Mouse (Mus musculus) hindbrain, embryonic 15.5 days (tissue): ENCODE measurements at regions not wholly inside any gene's neighbourhood (a gene's known extent, or its start where the extent isn't known, plus 50 kb on each side); places are given as distances from the start of the nearest gene placed in this dataset.
A peak's percentile ranks its signal among the peaks of the same experiment; 100 is the strongest.

Source experiments
- ATAC-seq: fragments of 200-750 bp; cut with Nextera tagmentation; 2 replicates; pipeline ENCODE4 v1.8.0; 2017; ENCODE audit warnings: low read depth, moderate number of reproducible peaks, moderate TSS enrichment; ENCODE audit not compliant: low FRiP score
- H3K27ac ChIP-seq: fragments of 300-500 bp; sonication (generic); replicated peaks from 2 replicates; pipeline ENCODE4 v1.5.1; 2015; ENCODE audit warnings: mild to moderate bottlenecking, inconsistent platforms
- H3K27me3 ChIP-seq: fragments of 300-500 bp; sonication (generic); 2 replicates; pipeline ENCODE4 v1.6.1; 2015; ENCODE audit warnings: control low read depth, inconsistent platforms
- H3K36me3 ChIP-seq: fragments of 300-500 bp; sonication (generic); 2 replicates; pipeline ENCODE4 v1.6.1; 2015; ENCODE audit warnings: control low read depth, inconsistent platforms
- H3K4me1 ChIP-seq: fragments of 300-500 bp; sonication (generic); replicated peaks from 2 replicates; pipeline ENCODE4 v1.6.1; 2015; ENCODE audit warnings: control low read depth, inconsistent platforms
- H3K4me2 ChIP-seq: fragments of 300-500 bp; sonication (generic); 2 replicates; pipeline ENCODE4 v1.6.1; 2015; ENCODE audit warnings: moderate library complexity, mild to moderate bottlenecking, inconsistent platforms
- H3K4me3 ChIP-seq: fragments of 300-500 bp; sonication (generic); 2 replicates; pipeline ENCODE4 v1.5.1; 2015; ENCODE audit warnings: mild to moderate bottlenecking, inconsistent platforms
- H3K9ac ChIP-seq: fragments of 300-500 bp; sonication (generic); 2 replicates; pipeline ENCODE4 v1.6.1; 2015; ENCODE audit warnings: inconsistent platforms
- H3K9me3 ChIP-seq: fragments of 300-500 bp; sonication (generic); 2 replicates; pipeline ENCODE4 v1.6.1; 2016; ENCODE audit warnings: control low read depth, inconsistent platforms
- WGBS: fragments of 180-500 bp; shearing (Covaris S2); methylation state at CpG from one replicate; pipeline ENCODE4 v1.1.7; 2015; 5-methylcytosine and 5-hydroxymethylcytosine counted together

DNA sequence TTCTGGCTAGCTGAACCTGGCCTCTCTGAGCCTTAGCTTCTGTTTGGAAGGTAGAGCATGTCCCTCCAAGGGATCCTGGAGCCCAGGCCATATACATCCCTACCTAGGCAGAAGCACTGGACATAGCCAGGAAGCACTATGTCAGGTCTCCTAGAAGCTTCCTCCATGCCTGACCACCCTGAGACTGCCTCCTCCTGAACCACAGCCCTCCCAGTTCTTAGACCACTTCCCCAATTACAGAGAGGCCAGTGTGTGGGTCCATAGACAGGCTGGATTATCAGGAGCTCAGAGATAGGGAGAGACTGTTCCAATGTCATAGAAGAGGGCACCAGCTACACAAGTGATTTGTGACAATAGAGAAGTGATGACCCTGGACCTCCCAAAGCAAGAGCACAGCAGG is 72.0 kb downstream of the Rplp1 start:
- Histone ChIP-seq H3K27me3 (no peaks in the 10 kb centered on the region), H3K9me3 (no peaks in the 10 kb centered on the region), H3K4me1 (no peaks in the 10 kb centered on the region), H3K9ac (no peak overlapping the region), H3K27ac (no peak overlapping the region), H3K36me3 (no peaks in the 10 kb centered on the region), H3K4me3 (no peak overlapping the region), H3K4me2 (no peak overlapping the region)
- ATAC-seq: no peak

GRCm38 (mm10) chr9:61841222-61841621 is 73.1 kb downstream of the Rplp1 start:
- WGBS: 86% methylated on average over 8 of the region's 8 CpGs

DNA sequence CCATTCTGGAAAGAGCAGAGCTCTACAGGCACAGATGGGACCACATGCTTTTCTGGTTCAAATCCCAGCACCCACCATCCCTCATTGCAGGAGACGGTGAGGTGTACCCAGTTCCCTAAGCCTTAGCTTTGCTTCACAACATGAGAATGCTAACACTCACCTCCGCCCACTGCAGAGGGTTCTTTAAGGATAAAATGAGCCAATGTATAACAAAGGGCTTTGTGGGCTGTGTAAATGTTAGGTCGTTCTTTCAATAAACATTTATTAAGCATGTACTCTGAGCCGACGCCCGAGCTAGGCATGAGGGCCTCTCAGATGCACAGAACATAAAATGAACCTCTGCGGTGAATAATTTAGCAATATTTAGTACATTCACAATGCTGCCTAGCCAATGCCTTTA is 74.0 kb downstream of the Rplp1 start:
- no peaks in the 10 kb centered on the region for H3K4me1 ChIP-seq
- no peak for ATAC-seq
- no peaks in the 10 kb centered on the region for H3K9me3 ChIP-seq
- H3K9ac ChIP-seq: no peak overlapping the region
- no peaks in the 10 kb centered on the region for H3K36me3 ChIP-seq
- H3K4me3 ChIP-seq: no peak overlapping the region
- 80% methylated on average over 7 of the region's 7 CpGs for WGBS
- H3K27ac ChIP-seq: no peak overlapping the region
- H3K27me3 ChIP-seq: no peaks in the 10 kb centered on the region
- no peak overlapping the region for H3K4me2 ChIP-seq

More at GRCm38 (mm10) chr9:61841222-61841621, 73.1 kb downstream of the Rplp1 start:
- Histone ChIP-seq H3K4me2 (no peak overlapping the region), H3K36me3 (no peaks in the 10 kb centered on the region), H3K27me3 (no peaks in the 10 kb centered on the region), H3K9ac (no peak overlapping the region), H3K9me3 (no peaks in the 10 kb centered on the region), H3K27ac (no peak overlapping the region), H3K4me3 (no peak overlapping the region), H3K4me1 (no peaks in the 10 kb centered on the region)
- ATAC-seq: no peak

DNA sequence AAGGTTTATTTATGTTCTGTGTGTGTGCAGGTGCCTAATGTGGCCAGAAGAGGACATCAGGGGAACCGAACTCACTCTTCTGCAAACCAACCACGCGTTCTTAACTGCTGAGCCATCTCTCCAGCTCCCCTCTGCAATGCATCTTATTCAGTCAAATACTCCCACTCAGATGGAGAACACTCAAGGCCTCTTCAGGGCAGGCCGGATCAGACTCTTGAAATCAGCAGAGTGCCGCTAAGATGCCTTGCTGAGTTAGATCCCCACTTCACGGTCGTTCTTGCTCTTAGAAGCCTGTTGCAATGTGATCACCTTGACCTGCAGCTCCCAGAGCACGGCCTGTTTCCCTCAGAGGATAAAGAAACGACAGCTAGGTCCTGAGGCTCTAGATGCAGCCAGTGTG is 81.1 kb downstream of the Rplp1 start:
- Histone ChIP-seq H3K4me2 (no peak overlapping the region), H3K4me3 (no peak overlapping the region), H3K27ac (no peak overlapping the region), H3K9ac (no peak overlapping the region), H3K36me3 (no peaks in the 10 kb centered on the region), H3K4me1 (no peaks in the 10 kb centered on the region), H3K9me3 (no peaks in the 10 kb centered on the region), H3K27me3 (no peaks in the 10 kb centered on the region)
- ATAC-seq: no peak
- 83% methylated on average over 9 of the region's 9 CpGs for WGBS

GRCm38 (mm10) chr9:61830236-61830635 is 84.1 kb downstream of the Rplp1 start:
- H3K36me3 ChIP-seq: no peaks in the 10 kb centered on the region
- no peaks in the 10 kb centered on the region for H3K9me3 ChIP-seq
- no peak overlapping the region for H3K9ac ChIP-seq
- no peak overlapping the region for H3K4me2 ChIP-seq
- no peak overlapping the region for H3K4me3 ChIP-seq
- 57% methylated on average over 7 of the region's 7 CpGs for WGBS
- no peak overlapping the region for H3K27ac ChIP-seq
- no peaks in the 10 kb centered on the region for H3K4me1 ChIP-seq
- ATAC-seq: peak; percentile 42; the same call in 1 of the 2 replicates
- no peaks in the 10 kb centered on the region for H3K27me3 ChIP-seq

DNA sequence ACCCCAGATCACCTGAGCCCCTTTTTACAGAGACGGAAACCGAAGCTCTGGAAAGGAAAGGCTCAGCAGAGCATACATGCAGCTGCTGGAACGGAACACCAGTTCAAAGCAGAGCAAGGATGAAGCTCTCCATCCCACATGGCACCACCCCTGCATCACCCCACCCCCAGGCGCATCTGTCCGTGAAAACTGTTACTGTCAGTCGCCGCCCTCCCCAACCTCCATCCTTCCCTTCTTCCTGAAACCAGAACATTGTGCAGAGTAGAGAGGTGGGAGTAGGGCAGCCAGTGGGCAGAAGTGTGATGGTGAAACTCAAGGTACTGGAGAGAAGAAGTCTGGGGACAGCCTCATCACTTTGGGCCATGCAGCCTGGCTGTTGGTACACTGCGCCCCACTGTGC is 84.6 kb downstream of the Rplp1 start:
- Histone ChIP-seq H3K9me3 (no peaks in the 10 kb centered on the region), H3K4me3 (no peak overlapping the region), H3K36me3 (no peaks in the 10 kb centered on the region), H3K4me1 (no peaks in the 10 kb centered on the region), H3K4me2 (no peak overlapping the region), H3K9ac (no peak overlapping the region), H3K27me3 (no peaks in the 10 kb centered on the region), H3K27ac (no peak overlapping the region)
- ATAC-seq: no peak
- WGBS: 87% methylated on average over 8 of the region's 8 CpGs

DNA sequence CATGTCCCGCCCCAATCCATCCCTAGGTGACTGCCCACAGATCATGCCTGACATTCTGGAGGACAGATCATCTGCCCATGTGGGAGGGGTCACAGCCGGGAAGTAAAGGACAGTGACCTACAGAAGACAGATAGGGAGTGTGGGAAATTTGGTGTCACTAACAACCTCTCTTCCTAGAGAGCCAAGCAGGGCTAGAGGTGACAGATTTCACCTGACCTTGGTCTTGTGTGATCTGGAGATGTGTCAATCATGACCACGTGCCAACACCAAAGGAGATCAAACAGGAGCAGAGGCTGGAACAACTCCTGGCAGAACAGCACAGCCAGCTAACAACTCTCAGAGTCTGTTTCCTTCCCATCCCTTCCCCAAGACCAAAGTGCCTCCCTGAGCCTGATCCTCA is 85.0 kb downstream of the Rplp1 start:
- 92% methylated on average over 3 of the region's 3 CpGs for WGBS
- H3K9me3 ChIP-seq: no peaks in the 10 kb centered on the region
- no peaks in the 10 kb centered on the region for H3K36me3 ChIP-seq
- H3K4me1 ChIP-seq: no peaks in the 10 kb centered on the region
- H3K4me3 ChIP-seq: no peak overlapping the region
- no peak for ATAC-seq
- no peak overlapping the region for H3K27ac ChIP-seq
- no peak overlapping the region for H3K9ac ChIP-seq
- H3K27me3 ChIP-seq: no peaks in the 10 kb centered on the region
- H3K4me2 ChIP-seq: no peak overlapping the region

DNA sequence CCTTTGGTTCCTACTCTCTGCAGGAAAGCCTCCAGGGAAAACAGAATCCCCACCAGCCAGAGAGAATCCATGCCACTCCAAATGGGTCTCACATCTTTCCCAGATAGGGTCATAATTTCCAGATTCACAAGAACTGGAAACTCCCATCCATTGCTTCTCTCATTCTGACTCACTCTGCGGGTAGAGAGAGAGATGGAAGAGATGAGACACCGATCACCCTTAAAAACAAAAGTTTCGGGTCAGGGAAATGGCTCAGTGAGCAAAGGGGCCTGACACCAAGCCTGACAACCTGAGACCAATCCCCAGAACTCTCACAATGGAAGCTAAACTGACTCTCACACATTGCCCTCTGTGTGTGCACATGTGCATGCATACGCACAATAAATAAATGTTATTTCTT is 86.6 kb downstream of the Rplp1 start:
- Histone ChIP-seq H3K4me2 (no peak overlapping the region), H3K9ac (no peak overlapping the region), H3K4me3 (no peak overlapping the region), H3K4me1 (no peaks in the 10 kb centered on the region), H3K9me3 (no peaks in the 10 kb centered on the region), H3K36me3 (no peaks in the 10 kb centered on the region), H3K27me3 (no peaks in the 10 kb centered on the region), H3K27ac (no peak overlapping the region)
- no peak for ATAC-seq
- WGBS: 90% methylated on average over 4 of the region's 4 CpGs

GRCm38 (mm10) chr9:61827014-61827413 is 87.3 kb downstream of the Rplp1 start:
- no peaks in the 10 kb centered on the region for H3K4me1 ChIP-seq
- H3K27ac ChIP-seq: no peak overlapping the region
- H3K4me2 ChIP-seq: no peak overlapping the region
- ATAC-seq: no peak
- no peak overlapping the region for H3K9ac ChIP-seq
- H3K27me3 ChIP-seq: no peaks in the 10 kb centered on the region
- no peaks in the 10 kb centered on the region for H3K9me3 ChIP-seq
- no peaks in the 10 kb centered on the region for H3K36me3 ChIP-seq
- 91% methylated on average over 2 of the region's 2 CpGs for WGBS
- H3K4me3 ChIP-seq: no peak overlapping the region

DNA sequence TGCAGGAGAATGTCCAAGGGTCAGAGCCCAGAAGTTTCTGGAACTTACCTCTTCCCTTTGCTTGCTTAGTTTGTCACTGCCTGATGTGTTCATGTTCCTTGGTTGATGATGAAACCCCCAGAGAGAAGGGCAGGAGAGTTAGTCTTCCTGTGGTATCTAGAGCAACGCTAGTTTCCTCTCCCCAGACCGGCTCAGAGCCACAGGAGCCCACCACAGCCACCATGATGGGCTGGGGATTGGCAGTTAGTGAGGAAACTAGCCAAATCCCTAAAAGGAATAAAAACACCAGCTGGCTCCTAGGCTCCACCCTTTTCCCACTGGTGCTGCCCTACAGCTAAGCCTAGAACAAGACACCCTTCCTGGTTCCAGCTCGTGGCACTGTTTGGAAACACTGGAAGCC is 87.9 kb downstream of the Rplp1 start:
- no peak overlapping the region for H3K4me2 ChIP-seq
- no peak overlapping the region for H3K27ac ChIP-seq
- no peak for ATAC-seq
- 70% methylated on average over 3 of the region's 3 CpGs for WGBS
- H3K36me3 ChIP-seq: no peaks in the 10 kb centered on the region
- no peak overlapping the region for H3K9ac ChIP-seq
- H3K27me3 ChIP-seq: no peaks in the 10 kb centered on the region
- no peaks in the 10 kb centered on the region for H3K9me3 ChIP-seq
- no peaks in the 10 kb centered on the region for H3K4me1 ChIP-seq
- no peak overlapping the region for H3K4me3 ChIP-seq

- Histone ChIP-seq H3K4me1 (no peaks in the 10 kb centered on the region), H3K9me3 (no peaks in the 10 kb centered on the region), H3K4me2 (no peak overlapping the region), H3K9ac (no peak overlapping the region), H3K27me3 (no peaks in the 10 kb centered on the region), H3K4me3 (no peak overlapping the region), H3K36me3 (no peaks in the 10 kb centered on the region), H3K27ac (no peak overlapping the region)
- ATAC-seq: no peak
- WGBS: 86% methylated on average over 2 of the region's 2 CpGs
Observed at GRCm38 (mm10) chr9:61825804-61826203, 88.5 kb downstream of the Rplp1 start.

GRCm38 (mm10) chr9:61819836-61820235 is 94.5 kb downstream of the Rplp1 start:
- Histone ChIP-seq H3K4me3 (no peak overlapping the region), H3K27me3 (no peaks in the 10 kb centered on the region), H3K9ac (no peak overlapping the region), H3K27ac (no peak overlapping the region), H3K4me2 (no peak overlapping the region), H3K9me3 (no peaks in the 10 kb centered on the region), H3K4me1 (no peaks in the 10 kb centered on the region), H3K36me3 (no peaks in the 10 kb centered on the region)
- WGBS: 87% methylated on average over 1 of the region's 1 CpGs
- ATAC-seq: no peak

DNA sequence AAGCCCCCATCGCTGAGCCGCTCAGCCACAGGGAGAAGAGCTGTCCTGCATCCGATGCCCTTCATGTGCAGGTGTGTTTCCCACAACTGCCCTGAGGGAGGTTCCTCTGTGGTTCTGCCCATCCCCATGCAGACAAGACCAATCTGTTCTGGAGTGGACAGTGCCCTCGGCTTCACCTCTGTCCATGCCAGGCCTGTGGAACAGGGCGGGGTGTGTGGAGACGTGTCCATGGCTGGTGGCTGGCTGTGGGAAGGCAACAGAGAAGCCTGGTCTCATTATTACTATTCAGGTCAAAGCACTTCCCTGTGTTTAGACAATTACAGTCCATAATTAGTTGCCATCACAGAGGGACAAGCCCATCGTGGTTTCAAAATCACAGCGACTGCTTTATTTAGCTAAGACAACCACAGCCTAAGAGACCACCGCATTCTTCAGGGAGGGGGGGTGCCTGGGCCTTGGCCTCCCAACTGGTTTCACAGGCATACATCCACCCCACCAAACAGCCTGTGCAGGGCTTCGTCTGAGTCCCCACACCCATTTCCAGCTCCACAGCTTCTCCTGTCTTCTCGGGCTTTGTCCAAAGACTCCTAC is 97.7 kb downstream of the Rplp1 start:
- H3K27ac ChIP-seq: no peak overlapping the region
- H3K36me3 ChIP-seq: no peaks in the 10 kb centered on the region
- no peak overlapping the region for H3K4me3 ChIP-seq
- WGBS: 81% methylated on average over 11 of the region's 11 CpGs
- no peak for ATAC-seq
- no peak overlapping the region for H3K9ac ChIP-seq
- no peaks in the 10 kb centered on the region for H3K9me3 ChIP-seq
- H3K4me1 ChIP-seq: no peaks in the 10 kb centered on the region
- H3K4me2 ChIP-seq: no peak overlapping the region
- H3K27me3 ChIP-seq: no peaks in the 10 kb centered on the region
